Mouse (Mus musculus): ENCODE data around the gene F11. TPM values are rescaled to one million over a fixed set of nuclear protein-coding genes. Genes with fewer than 3 reads are reported as not detected.

Gene F11
- not detected in 2 replicates for polyA plus RNA-seq (2012; ENCODE audit: insufficient read depth, insufficient read length, missing spikeins)

- Histone ChIP-seq H3K4me1 (ENCODE audit: control insufficient read depth, insufficient read depth, low read length) (no peaks in the 10 kb centered on the region; the same call in 1 of the 2 replicates), H3K27ac (ENCODE audit: insufficient read depth, low read depth, low read length) (no peak within 1 kb of the TSS), H3K4me3 (ENCODE audit: insufficient read depth, low read length) (no peak within 1 kb of the TSS)
- TF ChIP-seq POLR2A (IDR thresholded peaks at IDR 0.05; ENCODE audit: borderline replicate concordance, low read depth, low read length) (no peak), CTCF (IDR thresholded peaks at IDR 0.05; ENCODE audit: low read depth, low read length) (no peak)
Measured at GRCm38 (mm10) chr8:45261920-45262319, at the start of gene F11. Gene F11, minus strand, starts transcription at chr8:45262031.

DNA sequence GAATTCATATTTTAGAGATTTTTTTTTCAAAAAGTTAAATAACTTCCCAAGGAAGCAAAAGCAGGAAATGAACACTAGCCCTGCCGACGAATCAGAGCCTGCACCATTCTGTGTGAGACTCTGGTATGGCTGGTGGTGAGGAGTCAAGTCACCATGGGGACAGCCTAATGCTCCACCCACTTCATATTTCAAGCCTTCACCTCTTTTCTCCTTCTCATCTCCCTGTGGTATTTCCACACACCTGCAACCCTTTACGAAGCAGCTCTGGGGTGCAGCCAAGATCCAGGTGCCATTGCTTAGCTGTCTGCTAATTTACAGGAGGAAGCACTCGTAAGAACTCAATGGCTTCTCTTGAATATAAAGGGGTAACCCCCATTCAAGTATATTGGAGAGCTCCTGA lies 49.1 kb upstream of the F11 start:
- TF ChIP-seq CTCF (IDR thresholded peaks at IDR 0.05; ENCODE audit: low read depth, low read length) = no peak
- no peak for TF ChIP-seq POLR2A (IDR thresholded peaks at IDR 0.05; ENCODE audit: borderline replicate concordance, low read depth, low read length)
- no peak overlapping the region for H3K27ac ChIP-seq (ENCODE audit: insufficient read depth, low read depth, low read length)
- H3K4me3 ChIP-seq (ENCODE audit: insufficient read depth, low read length) = no peak overlapping the region
- H3K4me1 ChIP-seq (ENCODE audit: control insufficient read depth, insufficient read depth, low read length) = no peaks in the 10 kb centered on the region

DNA sequence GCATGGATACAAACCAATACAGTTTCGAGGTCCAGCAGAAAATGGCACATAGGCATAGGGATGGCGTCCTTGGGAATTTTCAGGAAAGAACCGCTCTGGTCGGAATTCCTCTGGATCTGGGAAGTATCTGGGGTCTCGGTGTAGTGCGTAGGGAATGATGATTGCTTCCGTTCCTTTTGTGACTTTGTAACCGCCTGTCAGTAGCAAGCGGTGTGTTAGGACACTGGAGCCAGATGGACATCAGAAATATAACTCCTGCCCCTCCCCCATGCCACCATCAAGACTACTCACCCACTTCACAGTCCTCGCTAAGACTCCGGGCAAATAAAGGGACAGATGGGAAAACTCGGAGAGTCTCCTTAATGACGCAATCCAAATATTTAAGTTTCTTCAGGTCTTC lies 46.5 kb upstream of the F11 start, which contains the start of gene Gm45753:
Gene Gm45753 (minus strand): TSS at position 101 of the 400 bp plus-strand sequence.
- Histone ChIP-seq H3K27ac (ENCODE audit: insufficient read depth, low read depth, low read length) (no peak within 1 kb of the TSS), H3K4me1 (ENCODE audit: control insufficient read depth, insufficient read depth, low read length) (no peaks in the 10 kb centered on the region), H3K4me3 (ENCODE audit: insufficient read depth, low read length) (no peak within 1 kb of the TSS)
- TF ChIP-seq POLR2A (IDR thresholded peaks at IDR 0.05; ENCODE audit: borderline replicate concordance, low read depth, low read length) (no peak), CTCF (IDR thresholded peaks at IDR 0.05; ENCODE audit: low read depth, low read length) (no peak)

GRCm38 (mm10) chr8:45305479-45305878 lies 43.6 kb upstream of the F11 start:
- Histone ChIP-seq H3K4me3 (ENCODE audit: insufficient read depth, low read length) (no peak overlapping the region), H3K27ac (ENCODE audit: insufficient read depth, low read depth, low read length) (no peak overlapping the region), H3K4me1 (ENCODE audit: control insufficient read depth, insufficient read depth, low read length) (no peaks in the 10 kb centered on the region)
- TF ChIP-seq POLR2A (IDR thresholded peaks at IDR 0.05; ENCODE audit: borderline replicate concordance, low read depth, low read length) (no peak), CTCF (IDR thresholded peaks at IDR 0.05; ENCODE audit: low read depth, low read length) (no peak)

GRCm38 (mm10) chr8:45304354-45304753 lies 42.5 kb upstream of the F11 start:
- no peak overlapping the region for H3K27ac ChIP-seq (ENCODE audit: insufficient read depth, low read depth, low read length)
- no peak for TF ChIP-seq POLR2A (IDR thresholded peaks at IDR 0.05; ENCODE audit: borderline replicate concordance, low read depth, low read length)
- TF ChIP-seq CTCF (IDR thresholded peaks at IDR 0.05; ENCODE audit: low read depth, low read length) = no peak
- no peaks in the 10 kb centered on the region for H3K4me1 ChIP-seq (ENCODE audit: control insufficient read depth, insufficient read depth, low read length)
- no peak overlapping the region for H3K4me3 ChIP-seq (ENCODE audit: insufficient read depth, low read length)

GRCm38 (mm10) chr8:45302390-45302789 lies 40.6 kb upstream of the F11 start:
- Histone ChIP-seq H3K4me3 (ENCODE audit: insufficient read depth, low read length) (no peak overlapping the region), H3K4me1 (ENCODE audit: control insufficient read depth, insufficient read depth, low read length) (0 out of 2 replicates have a peak, but pooled peaks cover 2% of the 10 kb centered on the region), H3K27ac (ENCODE audit: insufficient read depth, low read depth, low read length) (no peak overlapping the region)
- TF ChIP-seq CTCF (IDR thresholded peaks at IDR 0.05; ENCODE audit: low read depth, low read length) = no peak
- TF ChIP-seq POLR2A (IDR thresholded peaks at IDR 0.05; ENCODE audit: borderline replicate concordance, low read depth, low read length) = no peak

DNA sequence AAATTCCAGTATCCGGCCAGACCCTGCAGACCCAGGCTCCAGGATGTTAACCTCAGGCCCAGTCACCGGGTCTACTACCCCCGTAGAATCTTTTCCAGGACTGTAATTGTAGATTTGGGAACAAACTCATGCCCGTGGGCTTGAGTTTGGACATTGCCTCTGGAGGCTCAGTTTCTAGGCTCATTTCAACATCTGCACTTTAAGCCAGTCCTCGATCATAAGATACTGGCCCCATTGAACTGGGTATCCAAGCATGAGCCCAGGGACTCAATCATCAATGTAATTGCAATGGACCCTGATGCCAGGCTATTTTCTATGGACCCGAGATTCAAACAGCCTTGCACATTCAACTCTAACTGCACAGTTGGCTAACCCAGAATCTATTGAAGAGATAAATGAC lies 33.4 kb upstream of the F11 start:
- Histone ChIP-seq H3K4me3 (ENCODE audit: insufficient read depth, low read length) (no peak overlapping the region), H3K4me1 (ENCODE audit: control insufficient read depth, insufficient read depth, low read length) (0 out of 2 replicates have a peak, but pooled peaks cover 2% of the 10 kb centered on the region), H3K27ac (ENCODE audit: insufficient read depth, low read depth, low read length) (no peak overlapping the region)
- no peak for TF ChIP-seq POLR2A (IDR thresholded peaks at IDR 0.05; ENCODE audit: borderline replicate concordance, low read depth, low read length)
- no peak for TF ChIP-seq CTCF (IDR thresholded peaks at IDR 0.05; ENCODE audit: low read depth, low read length)

GRCm38 (mm10) chr8:45294687-45295086 lies 32.9 kb upstream of the F11 start, which contains the start of gene Klkb1:
Gene Klkb1, minus strand, starts transcription at chr8:45294859.
- no peak for TF ChIP-seq CTCF (IDR thresholded peaks at IDR 0.05; ENCODE audit: low read depth, low read length)
- TF ChIP-seq POLR2A (IDR thresholded peaks at IDR 0.05; ENCODE audit: borderline replicate concordance, low read depth, low read length) = no peak
- Histone ChIP-seq H3K27ac (ENCODE audit: insufficient read depth, low read depth, low read length) (no peak within 1 kb of the TSS), H3K4me3 (ENCODE audit: insufficient read depth, low read length) (no peak within 1 kb of the TSS), H3K4me1 (ENCODE audit: control insufficient read depth, insufficient read depth, low read length) (0 out of 2 replicates have a peak, but pooled peaks cover 2% of the 10 kb centered on the region)

- no peak overlapping the region for H3K27ac ChIP-seq (ENCODE audit: insufficient read depth, low read depth, low read length)
- no peaks in the 10 kb centered on the region for H3K4me1 ChIP-seq (ENCODE audit: control insufficient read depth, insufficient read depth, low read length)
- H3K4me3 ChIP-seq (ENCODE audit: insufficient read depth, low read length) = no peak overlapping the region
- TF ChIP-seq POLR2A (IDR thresholded peaks at IDR 0.05; ENCODE audit: borderline replicate concordance, low read depth, low read length) = no peak
Measured at GRCm38 (mm10) chr8:45291790-45292189, 30.0 kb upstream of the F11 start.

DNA sequence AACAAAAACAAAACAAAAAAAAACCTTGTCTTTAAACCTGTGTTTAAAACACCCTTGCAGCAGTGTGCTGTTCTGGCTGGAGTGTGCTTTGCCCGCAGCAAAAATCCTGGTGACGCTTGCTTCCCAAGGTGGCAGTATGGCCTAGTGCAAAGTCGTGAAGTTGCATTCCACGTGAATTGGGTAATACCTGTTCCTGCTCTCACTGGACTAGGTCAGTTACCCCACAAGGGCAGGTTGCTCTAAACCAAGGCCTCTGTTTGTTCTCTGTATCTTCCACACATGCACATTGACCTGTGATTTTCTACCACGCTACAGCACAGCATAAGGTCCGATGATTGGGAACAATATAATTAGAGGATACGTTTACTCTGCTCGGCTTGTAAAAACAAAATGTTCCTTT lies 19.8 kb upstream of the F11 start:
- Histone ChIP-seq H3K27ac (ENCODE audit: insufficient read depth, low read depth, low read length) (no peak overlapping the region), H3K4me1 (ENCODE audit: control insufficient read depth, insufficient read depth, low read length) (no peaks in the 10 kb centered on the region), H3K4me3 (ENCODE audit: insufficient read depth, low read length) (no peak overlapping the region)
- TF ChIP-seq CTCF (IDR thresholded peaks at IDR 0.05; ENCODE audit: low read depth, low read length) (no peak), POLR2A (IDR thresholded peaks at IDR 0.05; ENCODE audit: borderline replicate concordance, low read depth, low read length) (no peak)

DNA sequence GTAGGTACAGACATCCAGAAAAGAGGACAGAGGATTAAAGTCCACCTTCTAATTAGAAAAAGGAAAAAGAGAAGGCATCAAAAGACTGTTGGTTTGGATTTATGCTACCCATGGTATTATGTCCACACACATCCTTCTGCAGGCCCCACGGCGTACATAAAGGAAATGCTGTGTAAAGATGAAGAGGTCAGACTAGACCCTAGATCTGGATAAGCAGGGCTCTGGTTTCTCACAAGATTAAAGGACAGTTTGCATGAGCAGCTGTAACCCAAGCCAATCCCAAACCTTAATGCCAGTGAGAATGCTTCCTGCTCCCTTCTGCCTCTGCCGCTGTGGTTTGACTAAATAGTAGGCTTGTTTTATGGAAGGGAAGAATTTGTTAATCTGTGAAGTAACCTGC lies 15.6 kb upstream of the F11 start:
- Histone ChIP-seq H3K4me1 (ENCODE audit: control insufficient read depth, insufficient read depth, low read length) (no peaks in the 10 kb centered on the region), H3K27ac (ENCODE audit: insufficient read depth, low read depth, low read length) (no peak overlapping the region)

More for the DNA sequence above, 15.6 kb upstream of the F11 start:
- TF ChIP-seq POLR2A (IDR thresholded peaks at IDR 0.05; ENCODE audit: borderline replicate concordance, low read depth, low read length) = no peak
- TF ChIP-seq CTCF (IDR thresholded peaks at IDR 0.05; ENCODE audit: low read depth, low read length) = no peak
- no peak overlapping the region for H3K4me3 ChIP-seq (ENCODE audit: insufficient read depth, low read length)
